Mouse (Mus musculus) liver, postnatal 0 days (tissue): ENCODE data around the gene Olfr1255. TPM values are rescaled to one million over a fixed set of nuclear protein-coding genes. Genes with fewer than 3 reads are reported as not detected.

Experiments
- ATAC-seq: fragments of 200-750 bp; cut with Nextera tagmentation; 2 replicates; pipeline ENCODE4 v1.8.0; 2017; ENCODE audit warnings: mild to moderate bottlenecking, moderate library complexity
- DNase-seq: peaks from one replicate; pipeline ENCODE4 v3.0.0-alpha.2; 2016
- H3K27ac ChIP-seq: fragments of 300-500 bp; sonication (generic); 2 replicates; pipeline ENCODE4 v1.5.1; 2014; ENCODE audit warnings: antibody characterized with exemption, moderate library complexity, mild to moderate bottlenecking, low read depth
- H3K27me3 ChIP-seq: fragments of 300-500 bp; sonication (generic); 2 replicates; pipeline ENCODE4 v1.6.1; 2014; ENCODE audit warnings: low read length, control low read depth, mixed read lengths; ENCODE audit not compliant: insufficient read depth
- H3K36me3 ChIP-seq: fragments of 300-500 bp; sonication (generic); replicated peaks from 2 replicates; pipeline ENCODE4 v1.6.1; 2014; ENCODE audit warnings: mild to moderate bottlenecking, control low read depth, low read length, moderate library complexity, mixed read lengths; ENCODE audit not compliant: insufficient read depth
- H3K4me1 ChIP-seq: fragments of 300-500 bp; sonication (generic); 2 replicates; pipeline ENCODE4 v1.6.1; 2014; ENCODE audit warnings: antibody characterized with exemption, mild to moderate bottlenecking, control low read depth; ENCODE audit not compliant: insufficient read depth
- H3K4me2 ChIP-seq: fragments of 300-500 bp; sonication (generic); 2 replicates; pipeline ENCODE4 v1.6.1; 2014; ENCODE audit warnings: low read depth, mild to moderate bottlenecking, low read length, moderate library complexity, mixed read lengths
- H3K4me3 ChIP-seq: fragments of 300-500 bp; sonication (generic); 2 replicates; pipeline ENCODE4 v1.5.1; 2014; ENCODE audit warnings: low read depth, low read length
- H3K9ac ChIP-seq: fragments of 300-500 bp; sonication (generic); replicated peaks from 2 replicates; pipeline ENCODE4 v1.6.1; 2014; ENCODE audit warnings: mild to moderate bottlenecking, moderate library complexity
- H3K9me3 ChIP-seq: fragments of 300-500 bp; sonication (generic); 2 replicates; pipeline ENCODE4 v1.6.1; 2016; ENCODE audit warnings: mild to moderate bottlenecking, control low read depth, low read length, mixed read lengths
- CTCF ChIP-seq: sonication (generic); IDR thresholded peaks from 2 replicates; pipeline ENCODE4 v1.5.1; 2016; ENCODE audit warnings: antibody characterized with exemption, low read depth
- EP300 ChIP-seq: IDR thresholded peaks from 2 replicates; pipeline ENCODE4 v1.6.1; 2016; ENCODE audit warnings: antibody characterized with exemption, low read depth, mild to moderate bottlenecking
- WGBS: fragments of 180-500 bp; shearing (Covaris S2); extraction: QIAGEN DNeasy Blood & Tissue Kit; methylation state at CpG from one replicate; pipeline ENCODE4 v1.1.7; 2014; ENCODE audit not compliant: insufficient replicate concordance; 5-methylcytosine and 5-hydroxymethylcytosine counted together
- polyA plus RNA-seq: library from polyadenylated mRNA; unstranded; fragments of >200 nt; fragmentation: Nextera tagmentation; extraction: Ambion mirVana; gene quantifications from 2 replicates; pipeline ENCODE4 v1.2.1, GENCODE M21; 2015

Gene Olfr1255
- polyA plus RNA-seq, 1 experiment from 2014 or later, result not detected

DNA sequence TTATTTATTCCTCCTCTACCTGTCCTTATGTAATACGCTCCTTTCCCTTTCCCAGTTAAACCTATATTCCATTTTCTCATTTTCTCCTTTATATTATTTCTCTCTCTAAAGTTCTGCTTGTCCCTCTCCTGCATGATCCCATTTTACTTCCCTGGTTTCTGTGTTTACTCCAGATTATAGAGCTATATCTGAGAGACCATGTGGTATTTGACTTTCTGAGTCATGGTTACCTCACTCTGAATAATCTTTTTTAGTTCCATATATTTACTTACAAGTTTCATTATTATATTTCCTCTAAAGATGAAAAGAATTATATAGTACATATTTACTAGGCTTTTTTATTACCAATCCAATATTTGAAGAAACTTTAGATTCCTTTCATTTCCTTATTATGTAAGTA, 37.4 kb downstream of the Olfr1255 start:
- Histone ChIP-seq H3K9ac (no peak overlapping the region), H3K4me3 (no peak overlapping the region), H3K4me2 (no peak overlapping the region), H3K27me3 (no peaks in the 10 kb centered on the region), H3K9me3 (no peaks in the 10 kb centered on the region), H3K36me3 (no peaks in the 10 kb centered on the region), H3K4me1 (no peaks in the 10 kb centered on the region), H3K27ac (no peak overlapping the region)
- 81% methylated on average over 1 of the region's 1 CpGs for WGBS
- no peak for ATAC-seq
- no peak for TF ChIP-seq EP300
- TF ChIP-seq CTCF, result no peak
- no peak for DNase-seq

Other genes with a start within 250 kb of the Olfr1255 start
- not detected in 2 replicates for gene Olfr1245, start 233.6 kb upstream of the Olfr1255 start, polyA plus RNA-seq
- not detected in 2 replicates for gene Olfr1246, start 218.9 kb upstream of the Olfr1255 start, polyA plus RNA-seq
- not detected in 2 replicates for gene Olfr1247, start 197.9 kb upstream of the Olfr1255 start, polyA plus RNA-seq
- not detected in 2 replicates for gene Olfr1248, start 193.8 kb upstream of the Olfr1255 start, polyA plus RNA-seq
- gene Olfr1249, start 177.1 kb upstream of the Olfr1255 start, polyA plus RNA-seq, result not detected in 2 replicates
- not detected in 2 replicates for gene Olfr1250, start 150.6 kb upstream of the Olfr1255 start, polyA plus RNA-seq
- not detected in 2 replicates for gene Olfr1251, start 140.1 kb upstream of the Olfr1255 start, polyA plus RNA-seq
- gene Olfr1252, start 87.0 kb upstream of the Olfr1255 start, polyA plus RNA-seq, result not detected in 2 replicates
- gene Olfr1253, start 55.0 kb upstream of the Olfr1255 start, polyA plus RNA-seq, result not detected in 2 replicates
- gene Olfr1254, start 18.4 kb upstream of the Olfr1255 start, polyA plus RNA-seq, result not detected in 2 replicates
- not detected in 2 replicates for gene Olfr1256, start 29.5 kb downstream of the Olfr1255 start, polyA plus RNA-seq
- gene Olfr48, start 36.2 kb downstream of the Olfr1255 start, polyA plus RNA-seq, result not detected in 2 replicates
- not detected in 2 replicates for gene Olfr1257, start 66.4 kb downstream of the Olfr1255 start, polyA plus RNA-seq
- not detected in 2 replicates for gene Olfr1258, start 115.3 kb downstream of the Olfr1255 start, polyA plus RNA-seq
- not detected in 2 replicates for gene Olfr1259, start 136.6 kb downstream of the Olfr1255 start, polyA plus RNA-seq
- not detected in 2 replicates for gene Olfr1260, start 162.3 kb downstream of the Olfr1255 start, polyA plus RNA-seq
- gene Olfr1261, start 179.2 kb downstream of the Olfr1255 start, polyA plus RNA-seq, result not detected in 2 replicates
- not detected in 2 replicates for gene Olfr1262, start 188.1 kb downstream of the Olfr1255 start, polyA plus RNA-seq
- not detected in 2 replicates for gene Olfr1263, start 200.1 kb downstream of the Olfr1255 start, polyA plus RNA-seq
- gene Olfr1264, start 213.5 kb downstream of the Olfr1255 start, polyA plus RNA-seq, result not detected in 2 replicates
- not detected in 2 replicates for gene Olfr1265, start 223.3 kb downstream of the Olfr1255 start, polyA plus RNA-seq